Mouse (Mus musculus) embryo, embryonic 11.5 days (tissue): ENCODE results near the gene Heg1.

Experiments
- DNase-seq: peaks from one replicate; pipeline ENCODE4 v3.0.0-alpha.2; 2012; ENCODE audit warnings: low read depth, low spot score

Gene Heg1

GRCm38 (mm10) chr16:33741795-33742194 lies 57.6 kb downstream of the Heg1 start:
- DNase-seq: no peak

- DNase-seq: no peak
These were observed 58.1 kb downstream of the Heg1 start for GRCm38 (mm10) chr16:33742233-33742632.

GRCm38 (mm10) chr16:33744622-33745419 lies 60.7 kb downstream of the Heg1 start:
- no peak for DNase-seq

GRCm38 (mm10) chr16:33745457-33745856 lies 61.3 kb downstream of the Heg1 start:
- no peak for DNase-seq

- DNase-seq: no peak
These were observed 62.0 kb downstream of the Heg1 start for GRCm38 (mm10) chr16:33746074-33746676.

GRCm38 (mm10) chr16:33747346-33747954 lies 63.3 kb downstream of the Heg1 start:
- no peak for DNase-seq

GRCm38 (mm10) chr16:33747994-33748393 lies 63.8 kb downstream of the Heg1 start:
- DNase-seq: no peak

GRCm38 (mm10) chr16:33751152-33751551 lies 67.0 kb downstream of the Heg1 start:
- no peak for DNase-seq

- no peak for DNase-seq
These were observed 67.4 kb downstream of the Heg1 start for GRCm38 (mm10) chr16:33751590-33751989.

GRCm38 (mm10) chr16:33752904-33753578 lies 68.9 kb downstream of the Heg1 start:
- no peak for DNase-seq

- no peak for DNase-seq
These were observed 71.1 kb downstream of the Heg1 start for GRCm38 (mm10) chr16:33755293-33755692.

GRCm38 (mm10) chr16:33755961-33756360 lies 71.8 kb downstream of the Heg1 start:
- DNase-seq: no peak

GRCm38 (mm10) chr16:33756396-33756795 lies 72.2 kb downstream of the Heg1 start:
- DNase-seq: no peak

GRCm38 (mm10) chr16:33759207-33759606 lies 75.0 kb downstream of the Heg1 start:
- DNase-seq: no peak

GRCm38 (mm10) chr16:33760542-33760941 lies 76.4 kb downstream of the Heg1 start:
- DNase-seq: no peak

GRCm38 (mm10) chr16:33760996-33761395 lies 76.8 kb downstream of the Heg1 start:
- no peak for DNase-seq

GRCm38 (mm10) chr16:33764501-33765193 lies 80.5 kb downstream of the Heg1 start:
- no peak for DNase-seq

- DNase-seq: no peak
These were observed 81.3 kb downstream of the Heg1 start for GRCm38 (mm10) chr16:33765477-33765876.

GRCm38 (mm10) chr16:33766309-33766708 lies 82.1 kb downstream of the Heg1 start:
- DNase-seq: no peak

- DNase-seq: no peak
These were observed 82.6 kb downstream of the Heg1 start for GRCm38 (mm10) chr16:33766757-33767156.

GRCm38 (mm10) chr16:33768491-33769278 lies 84.5 kb downstream of the Heg1 start:
- no peak for DNase-seq
